Mouse (Mus musculus) C2C12 (cell line): ENCODE measurements around the gene 6030468B19Rik. TPM values are rescaled to one million over a fixed set of nuclear protein-coding genes. Genes with fewer than 3 reads are reported as not detected.
"Not testable (repeated sequence)": the region's sequence is repeated elsewhere in the genome, so short reads cannot be mapped to it uniquely, and the experiment has no call there.

Experiments used
- H3K27me3 ChIP-seq: one replicate; pipeline ENCODE4 v1.6.1; 2011; ENCODE audit not compliant: control insufficient read depth, insufficient read depth, insufficient read length
- H3K36me3 ChIP-seq: one replicate; pipeline ENCODE4 v1.6.1; 2011; ENCODE audit not compliant: control insufficient read depth, insufficient read depth
- H3K4me3 ChIP-seq: one replicate; pipeline ENCODE4 v1.5.1; 2011; ENCODE audit warnings: mild to moderate bottlenecking, control low read depth; ENCODE audit not compliant: poor library complexity, insufficient read depth, severe bottlenecking
- H3K79me2 ChIP-seq: one replicate; pipeline ENCODE4 v1.6.1; 2011; ENCODE audit not compliant: control insufficient read depth, insufficient read depth
- H3K79me3 ChIP-seq: one replicate; pipeline ENCODE4 v1.6.1; 2011; ENCODE audit warnings: low read depth, control low read depth
- H3ac ChIP-seq: one replicate; pipeline ENCODE3; 2011; ENCODE audit warnings: low read depth; ENCODE audit not compliant: control insufficient read depth, insufficient read length
- CEBPB ChIP-seq: IDR thresholded peaks from one replicate; pipeline ENCODE4 v1.6.1; 2011; ENCODE audit warnings: low read depth, mild to moderate bottlenecking, control low read depth, moderate library complexity
- CTCF ChIP-seq: IDR thresholded peaks from one replicate; pipeline ENCODE4 v1.5.1; 2011; ENCODE audit not compliant: control insufficient read depth, insufficient read depth, insufficient read length
- FOSL1 ChIP-seq: IDR thresholded peaks from one replicate; pipeline ENCODE4 v1.8.0; 2011; ENCODE audit warnings: mild to moderate bottlenecking, low read length; ENCODE audit not compliant: poor library complexity, insufficient read depth, severe bottlenecking
- MAX ChIP-seq: IDR thresholded peaks from one replicate; pipeline ENCODE4 v1.6.1; 2011; ENCODE audit warnings: mild to moderate bottlenecking, control low read depth
- MYOD1 ChIP-seq: IDR thresholded peaks from one replicate; pipeline ENCODE4 v1.6.1; 2011; ENCODE audit warnings: low read depth; ENCODE audit not compliant: control insufficient read depth, insufficient read length
- MYOG ChIP-seq: IDR thresholded peaks from one replicate; pipeline ENCODE4 v1.6.1; 2011; ENCODE audit not compliant: control insufficient read depth, insufficient read length; ENCODE audit errors: extremely low read depth
- USF1 ChIP-seq: IDR thresholded peaks from one replicate; pipeline ENCODE4 v1.6.1; 2011; ENCODE audit warnings: low read depth, mild to moderate bottlenecking, control low read depth, moderate library complexity
- polyA plus RNA-seq: library from polyadenylated mRNA; unstranded; fragments of >200 nt; fragmentation: generic; extraction: Trizol; gene quantifications from one replicate; pipeline ENCODE4 v1.2.1, GENCODE M21; 2012; ENCODE audit warnings: missing spikeins

Gene 6030468B19Rik
- polyA plus RNA-seq, 1 experiment, result not detected

DNA sequence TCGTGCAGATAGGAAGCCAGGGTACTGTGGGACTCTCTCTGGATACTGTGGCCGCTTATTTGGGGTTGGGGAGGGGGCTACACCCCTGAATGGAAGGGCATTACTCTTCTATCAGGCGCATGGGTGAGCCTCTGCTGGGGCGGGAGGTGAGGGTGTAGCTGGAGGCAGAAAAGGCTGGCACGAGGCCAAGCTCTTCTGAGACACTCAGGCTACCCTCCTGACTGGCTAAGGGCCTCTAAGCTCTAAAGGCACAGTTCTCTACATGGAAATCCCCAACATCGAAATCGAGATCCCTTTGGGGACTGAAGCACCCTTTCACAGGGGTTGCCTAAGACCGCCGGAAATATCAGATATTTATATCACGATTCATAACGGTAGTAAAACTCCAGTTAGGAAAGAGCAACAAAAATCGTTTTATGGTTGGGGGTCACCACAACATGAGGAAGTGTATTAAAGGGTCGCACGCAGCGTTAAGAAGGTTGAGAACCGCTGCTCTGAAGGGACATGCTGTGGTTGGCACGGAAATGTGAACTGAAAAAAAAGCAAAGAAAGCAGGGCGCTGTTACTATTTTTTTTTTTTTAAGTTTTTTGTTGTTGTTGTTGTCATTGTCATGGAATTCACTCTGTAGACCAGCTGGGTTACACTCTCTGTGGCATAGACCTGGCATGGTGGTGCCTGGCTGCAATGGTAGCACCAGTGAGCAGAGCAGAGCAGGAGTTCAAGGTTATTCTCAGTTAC lies 30.9 kb downstream of the 6030468B19Rik start:
- peaks cover 38% of the 10 kb centered on the region for H3K79me2 ChIP-seq
- no peaks in the 10 kb centered on the region for H3K27me3 ChIP-seq
- no peak for TF ChIP-seq MYOD1
- no peak for TF ChIP-seq CTCF
- TF ChIP-seq CEBPB, result no peak
- TF ChIP-seq USF1, result no peak
- TF ChIP-seq MYOG, result no peak
- TF ChIP-seq MAX, result no peak
- no peak for TF ChIP-seq FOSL1
- peaks cover 18% of the 10 kb centered on the region for H3K79me3 ChIP-seq
- H3K36me3 ChIP-seq, result peaks cover 11% of the 10 kb centered on the region
- no peak overlapping the region for H3K4me3 ChIP-seq
- H3ac ChIP-seq, result no peak overlapping the region

DNA sequence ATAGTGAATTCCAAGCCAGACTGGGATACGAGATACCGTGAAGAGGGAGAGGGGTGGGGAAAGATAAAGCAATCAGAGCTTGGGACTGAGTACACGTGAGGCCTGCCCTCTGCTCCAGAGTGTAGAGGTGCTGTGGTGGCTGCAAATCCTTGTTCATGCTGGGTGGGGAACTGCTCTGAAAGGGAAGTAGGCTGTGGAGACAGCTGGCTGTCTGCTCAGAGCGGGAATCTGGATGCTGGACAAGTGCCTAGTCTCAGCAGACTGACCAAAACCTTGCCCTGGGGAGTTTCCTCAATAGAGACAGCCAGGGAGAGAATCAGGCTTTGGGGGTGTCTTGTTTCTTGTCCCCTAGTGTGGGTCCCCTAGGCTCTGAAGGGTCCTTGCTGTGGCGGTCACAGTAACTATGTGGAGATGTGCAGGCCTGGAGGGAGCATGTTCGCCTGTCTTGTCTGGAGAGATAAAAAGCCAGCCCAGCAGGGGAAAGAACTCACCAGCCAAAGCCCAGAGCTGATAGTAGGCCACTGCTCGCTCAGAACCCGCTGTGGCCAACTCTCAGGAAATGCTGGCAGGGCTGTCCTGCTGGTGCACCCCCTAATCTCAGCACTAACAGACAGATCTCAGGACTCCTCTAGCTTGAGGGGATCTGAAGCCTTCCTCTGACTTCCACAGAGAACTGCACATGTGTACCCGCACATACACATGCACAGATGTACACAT lies 31.6 kb downstream of the 6030468B19Rik start:
- H3ac ChIP-seq, result no peak overlapping the region
- no peak overlapping the region for H3K4me3 ChIP-seq
- H3K79me3 ChIP-seq, result peaks cover 11% of the 10 kb centered on the region
- no peaks in the 10 kb centered on the region for H3K27me3 ChIP-seq
- H3K79me2 ChIP-seq, result peaks cover 30% of the 10 kb centered on the region
- peaks cover 3% of the 10 kb centered on the region for H3K36me3 ChIP-seq
- TF ChIP-seq MYOG (no peak), MYOD1 (peak; percentile 42), CEBPB (no peak), USF1 (peak; percentile 28)

DNA sequence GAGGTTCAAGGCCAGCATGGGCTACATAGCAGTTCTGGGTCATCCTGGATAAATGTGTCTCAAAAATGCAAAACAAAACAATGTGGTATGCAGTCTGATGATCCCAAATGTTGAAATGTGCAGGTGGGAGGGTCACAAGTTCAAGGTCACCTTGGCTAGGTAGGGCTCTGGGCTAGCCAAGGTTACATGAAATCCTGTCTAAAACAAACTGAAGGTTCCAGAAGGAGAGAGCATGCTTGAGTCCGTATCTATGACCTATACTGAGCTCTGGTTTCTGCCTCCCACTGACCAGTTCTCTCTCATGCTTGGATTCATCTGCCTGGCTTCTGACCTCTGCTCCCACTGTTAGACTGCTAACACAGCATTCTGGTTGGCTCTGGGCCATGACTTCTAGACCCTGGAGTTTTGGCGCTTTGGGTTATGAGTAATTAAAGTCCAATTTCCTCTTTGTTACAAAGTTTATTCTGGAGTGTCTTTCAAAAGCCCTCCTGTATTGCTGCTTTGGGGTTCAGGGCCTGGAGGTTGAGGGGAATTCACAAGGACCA lies 32.3 kb downstream of the 6030468B19Rik start:
- no peaks in the 10 kb centered on the region for H3K36me3 ChIP-seq
- H3K4me3 ChIP-seq, result no peak overlapping the region
- no peaks in the 10 kb centered on the region for H3K27me3 ChIP-seq
- peaks cover 6% of the 10 kb centered on the region for H3K79me3 ChIP-seq
- H3ac ChIP-seq, result no peak overlapping the region
- H3K79me2 ChIP-seq, result peaks cover 23% of the 10 kb centered on the region
- TF ChIP-seq MAX (no peak), FOSL1 (no peak), MYOG (no peak), CTCF (no peak), MYOD1 (no peak), CEBPB (no peak)

DNA sequence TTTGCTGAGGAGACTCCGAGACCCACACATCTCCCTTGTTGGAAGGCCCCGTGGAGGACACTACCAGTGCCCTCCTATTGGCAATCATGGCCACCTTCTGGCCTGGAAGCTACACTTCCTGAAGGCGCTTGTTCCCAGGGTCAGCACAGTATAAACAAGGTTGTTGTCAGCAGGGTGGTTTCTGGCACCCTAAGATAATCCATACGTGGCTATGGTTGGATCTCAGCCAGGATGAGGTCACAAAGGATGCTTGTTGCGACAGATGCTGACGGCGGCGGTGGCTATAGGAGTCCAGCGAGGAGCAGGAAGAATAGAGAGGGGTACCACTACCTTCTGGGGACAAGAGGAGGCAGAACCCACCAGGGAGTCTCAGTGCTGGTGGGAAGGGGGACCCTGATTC lies 32.9 kb downstream of the 6030468B19Rik start:
- Histone ChIP-seq H3K36me3 (no peaks in the 10 kb centered on the region), H3K79me2 (peaks cover 17% of the 10 kb centered on the region), H3K27me3 (no peaks in the 10 kb centered on the region), H3ac (no peak overlapping the region), H3K4me3 (no peak overlapping the region), H3K79me3 (no peaks in the 10 kb centered on the region)
- TF ChIP-seq CEBPB (peak; percentile 40), MAX (no peak)

DNA sequence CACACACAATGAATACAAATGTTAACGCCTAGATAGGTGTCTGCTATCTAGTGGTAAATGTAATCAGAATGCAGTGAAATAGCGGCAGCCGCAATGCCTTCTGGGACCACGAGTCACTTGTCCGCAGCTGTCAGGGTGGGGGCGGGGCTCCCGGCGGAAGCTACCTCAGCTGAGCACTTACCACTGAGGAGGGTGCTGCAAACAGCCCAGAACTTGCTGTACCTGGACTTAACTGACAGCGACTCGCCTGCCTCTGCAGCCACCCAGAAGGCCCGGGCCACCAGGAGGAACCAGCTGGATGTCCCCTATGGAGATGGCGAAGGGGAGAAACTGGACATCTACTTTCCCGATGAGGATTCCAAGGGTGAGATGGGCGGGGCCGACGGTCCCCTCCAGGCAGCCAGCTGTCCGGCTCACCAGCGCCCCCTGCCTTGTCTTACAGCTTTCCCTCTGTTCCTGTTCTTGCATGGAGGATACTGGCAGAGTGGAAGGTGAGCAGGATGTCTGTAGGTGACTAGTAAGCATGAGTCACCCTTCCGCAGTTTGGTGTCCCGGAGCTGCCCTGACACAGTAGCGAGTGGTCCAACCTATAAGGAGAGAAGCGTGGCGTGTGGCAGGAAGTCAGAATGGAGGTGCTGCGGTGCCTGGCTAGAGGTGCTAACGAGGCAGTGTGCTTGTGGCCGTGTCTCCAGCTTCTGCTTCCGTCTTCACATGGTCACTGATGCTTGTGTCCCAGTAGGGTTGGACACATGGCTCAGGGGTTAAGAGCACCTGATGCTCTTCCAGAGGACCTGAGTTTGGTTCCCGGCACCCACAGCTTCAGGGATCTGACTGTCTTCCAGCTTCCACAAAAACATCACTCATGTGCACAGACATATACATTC lies 34.9 kb downstream of the 6030468B19Rik start:
- H3K79me3 ChIP-seq, result no peaks in the 10 kb centered on the region
- TF ChIP-seq CTCF (peak; percentile 74), CEBPB (no peak), USF1 (no peak), MYOG (no peak), MYOD1 (peak; percentile 65), FOSL1 (no peak)
- peaks cover 3% of the 10 kb centered on the region for H3K79me2 ChIP-seq
- peak overlapping the region; percentile 21 for H3K4me3 ChIP-seq
- H3K36me3 ChIP-seq, result no peaks in the 10 kb centered on the region
- H3ac ChIP-seq, result no peak overlapping the region
- no peaks in the 10 kb centered on the region for H3K27me3 ChIP-seq

DNA sequence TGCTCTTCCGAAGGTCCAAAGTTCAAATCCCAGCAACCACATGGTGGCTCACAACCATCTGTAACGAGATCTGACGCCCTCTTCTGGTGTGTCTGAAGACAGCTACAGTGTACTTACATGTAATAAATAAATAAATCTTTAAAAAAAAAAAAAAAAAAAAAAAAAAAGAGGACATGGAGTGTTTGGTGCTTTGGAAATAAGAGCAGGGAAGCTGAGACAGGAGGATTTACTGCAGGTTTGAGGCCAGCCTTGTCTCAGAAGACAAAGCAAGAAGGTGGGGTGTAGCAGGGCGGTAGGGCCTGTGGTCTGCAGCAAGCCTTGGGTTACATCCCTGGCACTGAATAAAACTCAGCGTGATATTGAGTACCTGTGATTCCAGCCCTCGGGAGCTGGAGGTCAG lies 36.0 kb downstream of the 6030468B19Rik start:
- not testable (repeated sequence) for H3K36me3 ChIP-seq, H3K27me3 ChIP-seq, H3K79me3 ChIP-seq, H3ac ChIP-seq, H3K79me2 ChIP-seq, H3K4me3 ChIP-seq
